Mouse (Mus musculus) adrenal gland, adult (tissue): Measurements from ENCODE around the gene Gm20388.

Experiments used
- DNase-seq, 2 experiments: peaks; one replicate each; pipeline ENCODE4 v3.0.0; 2022 to 2023; ENCODE audit warnings: low spot score in 1 of 2; ENCODE audit not compliant: inconsistent age in 2 of 2

Gm20388 gene

DNA sequence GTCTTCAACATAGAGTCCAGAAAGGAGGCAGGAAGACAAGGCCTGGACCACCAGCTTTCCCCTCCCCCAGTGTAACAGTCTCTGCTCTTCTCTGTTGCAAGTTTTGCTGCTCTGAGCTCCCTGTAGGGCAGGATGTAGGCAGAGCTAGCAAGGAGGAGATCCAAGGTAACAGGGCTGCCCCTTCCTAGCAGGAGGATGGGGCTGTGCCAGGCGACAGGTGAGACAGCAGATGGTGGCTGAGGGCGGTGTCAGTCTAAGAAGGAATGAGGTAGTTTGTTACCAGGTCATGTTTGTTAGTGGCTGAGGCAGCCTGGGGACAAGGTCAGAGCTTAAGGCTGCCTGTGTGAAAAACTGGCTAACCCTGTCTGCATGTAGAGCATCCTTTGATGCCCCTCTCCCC lies 1789.3 kb downstream of the Gm20388 start:
- no peak for DNase-seq

DNA sequence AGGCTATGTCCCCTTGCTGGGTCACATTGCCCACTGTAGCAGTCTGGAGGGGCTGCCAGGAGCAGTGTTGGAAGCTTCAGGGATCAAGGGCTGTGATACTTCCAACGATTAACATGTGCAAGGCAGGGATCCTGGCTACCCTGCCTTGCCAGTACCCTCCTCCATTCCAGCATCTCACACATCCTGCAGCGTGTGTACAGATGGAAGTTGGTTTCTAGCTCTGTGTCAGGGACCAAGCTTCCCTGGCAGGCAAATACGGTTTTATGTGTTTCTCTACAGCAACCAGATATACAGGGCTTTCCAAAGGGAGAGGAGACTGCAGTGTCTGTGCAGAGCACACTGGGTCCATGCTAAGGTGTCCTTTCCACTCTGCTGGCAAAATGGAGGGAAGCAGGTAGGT lies 1794.5 kb downstream of the Gm20388 start:
- no peak for DNase-seq

GRCm38 (mm10) chr8:121706956-121707355 lies 1796.3 kb downstream of the Gm20388 start:
- no peak for DNase-seq

DNA sequence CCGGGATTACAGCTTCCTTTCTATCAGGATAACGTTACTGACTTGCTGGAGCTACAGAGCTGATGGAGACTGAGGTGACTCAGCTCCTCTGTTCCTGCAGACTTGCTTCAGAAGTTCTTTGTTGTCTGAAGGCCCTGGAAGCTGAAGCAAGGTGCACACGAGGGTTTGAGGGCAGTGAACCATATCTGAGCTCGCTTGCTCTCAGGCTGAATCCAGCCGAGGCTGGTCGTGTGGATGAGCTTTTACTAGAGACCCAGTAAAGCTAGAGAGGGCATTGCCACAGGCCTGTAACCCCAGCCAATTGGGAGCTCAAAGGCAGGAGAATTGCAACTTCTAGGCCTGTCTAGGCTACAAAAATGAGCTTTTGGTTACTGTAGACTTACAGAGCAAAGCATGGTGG lies 1797.8 kb downstream of the Gm20388 start:
- no peak for DNase-seq

GRCm38 (mm10) chr8:121717502-121717901 lies 1806.9 kb downstream of the Gm20388 start:
- DNase-seq, result no peak

DNA sequence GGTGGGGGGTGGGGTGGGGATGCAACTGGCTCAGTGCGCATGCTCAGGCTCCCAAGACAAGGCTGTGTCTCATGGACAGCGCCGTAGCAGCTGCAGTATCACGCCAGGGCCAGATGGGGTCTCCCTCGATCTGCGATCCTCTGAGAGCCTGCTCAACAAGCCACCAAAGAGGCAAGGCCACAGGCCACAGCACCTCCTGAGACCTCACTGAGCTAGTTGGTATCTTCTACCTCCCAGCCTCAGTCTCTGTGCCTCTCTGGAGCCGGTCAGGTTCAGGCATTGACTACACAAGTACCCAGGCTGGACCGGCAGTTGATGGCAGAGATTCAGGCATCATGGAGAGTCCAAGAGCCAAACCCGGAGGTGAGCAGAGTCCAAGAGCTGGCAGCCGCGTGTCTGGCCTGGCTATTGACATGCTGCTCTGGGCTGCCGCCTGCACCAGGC lies 1807.4 kb downstream of the Gm20388 start:
- DNase-seq, result peak; percentile 83 to 93

DNA sequence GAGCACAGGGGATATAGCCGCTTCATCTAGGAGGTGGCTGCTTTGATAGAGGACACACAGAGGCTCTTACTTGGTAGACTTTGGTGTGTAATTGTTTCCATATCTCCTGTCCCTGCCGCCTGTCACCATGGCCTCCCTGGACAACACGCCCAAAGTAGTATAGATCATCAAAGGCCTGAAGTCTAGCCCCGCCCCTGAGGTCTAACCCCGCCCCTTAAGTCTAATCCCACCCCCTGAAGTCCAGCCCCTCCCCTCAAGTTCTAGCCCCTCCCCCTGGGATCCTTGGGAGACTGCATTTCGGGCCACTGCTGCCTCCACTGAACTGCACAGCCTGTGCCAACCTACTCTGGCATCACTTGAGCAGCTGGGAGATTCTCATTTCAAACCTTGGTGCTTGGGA lies 1808.3 kb downstream of the Gm20388 start:
- no peak for DNase-seq

GRCm38 (mm10) chr8:121721072-121721471 lies 1810.4 kb downstream of the Gm20388 start:
- no peak for DNase-seq

DNA sequence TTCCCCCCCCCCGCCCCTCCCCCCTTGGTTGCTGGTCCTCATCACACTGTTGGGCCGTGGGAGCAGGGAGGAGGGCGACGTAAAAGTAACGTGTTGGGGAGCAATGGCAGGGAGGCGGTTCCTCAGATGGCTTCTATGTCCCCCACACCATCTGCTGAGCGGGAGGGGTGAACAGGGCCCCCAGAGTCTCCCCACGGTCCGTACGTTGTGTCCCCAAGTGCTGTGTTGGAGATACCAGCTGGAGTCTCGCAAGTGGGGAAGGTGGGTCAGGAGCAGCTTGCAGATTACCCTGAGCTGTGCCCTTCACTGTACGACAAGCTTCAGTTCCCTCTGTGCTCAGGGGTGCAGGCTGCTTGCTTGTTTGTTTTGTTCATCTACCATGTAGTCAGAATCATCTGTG lies 1813.2 kb downstream of the Gm20388 start:
- DNase-seq, result no peak

DNA sequence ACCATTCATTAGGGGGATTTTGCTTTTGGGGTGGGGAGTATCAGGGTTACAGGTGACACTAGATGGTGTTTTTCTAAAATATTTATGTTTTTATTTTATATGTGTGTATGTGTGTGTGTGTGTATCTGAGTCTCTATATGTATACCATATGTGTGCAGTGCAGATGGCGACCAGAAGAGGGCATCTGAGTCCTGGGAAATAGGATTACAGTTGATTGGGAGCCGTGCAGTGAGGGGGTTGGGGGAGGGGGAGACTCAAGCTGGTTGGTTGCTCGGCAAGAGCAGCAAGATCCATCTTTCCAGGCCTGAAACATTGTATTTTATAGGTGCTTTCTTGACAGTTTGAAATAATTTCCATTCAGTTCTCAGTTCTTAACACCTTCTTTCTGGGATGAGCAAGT lies 1816.5 kb downstream of the Gm20388 start:
- no peak for DNase-seq

GRCm38 (mm10) chr8:121729323-121729722 lies 1818.7 kb downstream of the Gm20388 start, which contains the start of gene Jph3:
Jph3 (plus strand) TSS chr8:121729623.
- no peak for DNase-seq

DNA sequence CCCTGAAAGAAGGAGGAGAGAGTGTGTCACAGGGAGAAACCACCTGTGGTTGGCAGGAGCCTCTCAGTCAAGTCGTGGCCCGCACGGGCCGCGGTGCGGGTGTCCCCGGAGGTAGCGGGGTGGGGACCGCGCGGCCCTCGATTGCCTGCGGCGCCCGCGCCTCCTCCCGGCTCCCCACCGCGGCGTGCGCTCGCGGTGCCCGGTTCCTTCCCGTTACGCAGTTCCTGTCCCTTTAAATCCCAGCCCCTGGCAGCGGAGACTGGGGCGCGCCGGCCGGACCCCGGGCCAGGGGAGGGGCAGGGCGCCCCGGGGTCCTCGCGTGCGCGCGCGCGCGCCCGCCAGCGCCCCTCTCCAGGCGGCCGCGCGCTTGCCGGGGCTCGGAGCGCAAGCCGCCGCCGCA lies 1819.1 kb downstream of the Gm20388 start:
- no peak for DNase-seq

DNA sequence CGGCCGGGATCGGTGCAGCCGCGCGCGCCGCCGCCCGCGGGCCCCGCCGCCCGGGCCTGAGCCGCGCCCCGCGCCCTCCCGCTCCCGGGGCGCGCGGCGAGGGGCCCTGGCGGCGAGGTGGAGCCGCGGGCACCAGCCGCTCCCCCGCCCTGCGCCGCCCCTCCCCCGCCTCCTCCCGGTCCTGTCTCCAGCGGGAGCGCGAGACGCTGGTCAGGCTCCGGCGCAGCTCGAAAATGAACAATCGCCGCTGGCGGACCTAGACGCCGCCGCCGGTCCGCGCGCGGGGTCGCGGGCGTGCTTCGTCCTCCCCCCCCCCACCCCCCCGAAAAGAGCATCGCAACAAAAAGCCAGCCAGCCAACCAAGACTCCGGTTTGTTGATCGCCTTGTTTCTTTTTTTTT lies 1819.5 kb downstream of the Gm20388 start:
- no peak for DNase-seq

DNA sequence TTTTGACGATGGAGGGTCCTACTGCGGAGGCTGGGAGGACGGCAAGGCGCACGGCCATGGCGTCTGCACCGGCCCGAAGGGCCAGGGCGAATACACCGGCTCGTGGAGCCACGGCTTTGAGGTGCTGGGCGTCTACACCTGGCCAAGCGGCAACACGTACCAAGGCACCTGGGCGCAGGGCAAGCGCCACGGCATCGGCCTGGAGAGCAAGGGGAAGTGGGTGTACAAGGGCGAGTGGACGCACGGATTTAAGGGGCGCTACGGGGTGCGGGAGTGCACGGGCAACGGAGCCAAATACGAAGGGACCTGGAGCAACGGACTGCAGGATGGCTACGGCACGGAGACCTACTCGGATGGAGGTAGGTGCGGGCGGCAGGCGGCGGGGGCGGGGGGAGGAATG lies 1820.0 kb downstream of the Gm20388 start:
- no peak for DNase-seq

DNA sequence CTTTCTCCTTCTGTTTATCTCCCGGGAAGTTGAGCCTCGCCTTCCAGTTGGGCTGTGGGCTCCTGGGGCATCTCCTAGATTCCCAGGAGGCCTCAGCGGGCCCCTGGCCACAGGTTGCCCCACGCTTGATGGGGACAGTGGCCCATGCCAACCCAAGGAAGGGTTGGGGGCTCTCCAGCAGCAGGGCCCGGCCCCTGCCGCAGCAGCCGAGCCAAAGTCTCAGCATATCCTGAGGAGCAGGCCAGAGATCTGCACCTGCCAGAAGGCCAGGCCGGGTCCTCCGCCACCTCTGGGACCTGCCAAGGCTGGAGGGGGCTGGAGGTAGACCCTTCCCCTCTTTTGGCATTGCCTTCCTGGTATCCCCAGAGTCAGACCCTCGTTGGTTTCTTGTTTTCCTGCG lies 1820.4 kb downstream of the Gm20388 start:
- peak in 1 of 2 experiments; percentile 21 for DNase-seq

DNA sequence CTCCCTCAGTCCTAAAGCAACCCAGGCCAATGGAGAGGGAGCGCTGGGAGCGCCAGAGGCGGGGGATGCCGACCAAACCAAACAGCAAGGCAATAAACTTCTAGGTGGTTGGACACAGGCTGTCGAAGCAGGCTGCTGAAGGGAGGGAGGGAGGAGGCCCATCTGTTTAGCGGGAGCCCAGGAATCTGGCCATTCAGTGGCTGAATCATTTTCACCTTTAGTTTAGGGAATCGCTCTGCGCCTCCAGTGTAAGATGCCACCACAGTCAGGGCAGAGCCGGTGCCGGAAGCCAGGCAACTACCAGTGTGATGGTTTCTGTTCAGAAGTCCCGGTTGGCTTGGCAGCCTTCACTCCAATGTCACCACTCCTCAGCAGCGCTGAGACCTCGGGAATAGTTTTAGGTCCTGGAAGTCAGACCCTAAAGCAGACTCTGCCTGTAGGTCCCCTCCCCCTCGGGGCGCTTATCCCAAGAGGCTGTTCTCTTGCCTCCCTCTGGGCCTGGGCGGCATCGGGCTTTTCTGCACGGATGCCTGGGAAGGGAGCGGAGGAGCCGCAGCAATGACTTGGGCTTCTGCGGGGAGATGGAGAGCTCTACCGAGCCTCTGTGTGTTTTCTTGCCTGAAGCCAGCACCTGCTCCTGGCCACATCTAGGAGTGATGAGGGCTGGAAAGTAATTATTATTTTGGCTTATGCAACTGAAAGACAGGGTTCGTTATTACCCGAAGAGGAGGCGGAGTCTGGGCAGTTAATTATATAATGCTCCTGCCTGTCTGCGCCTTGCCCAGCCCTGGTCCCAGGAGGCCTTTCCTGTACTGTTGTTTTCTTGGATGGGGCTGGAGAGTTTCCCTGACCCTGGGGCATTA lies 1821.1 kb downstream of the Gm20388 start:
- peak in 1 of 2 experiments; percentile 37 for DNase-seq

GRCm38 (mm10) chr8:121732334-121732665 lies 1821.7 kb downstream of the Gm20388 start:
- no peak for DNase-seq

GRCm38 (mm10) chr8:121734262-121734661 lies 1823.6 kb downstream of the Gm20388 start:
- no peak for DNase-seq

- peak; percentile 22 to 70 for DNase-seq
Observed at GRCm38 (mm10) chr8:121736236-121736635, 1825.6 kb downstream of the Gm20388 start.

DNA sequence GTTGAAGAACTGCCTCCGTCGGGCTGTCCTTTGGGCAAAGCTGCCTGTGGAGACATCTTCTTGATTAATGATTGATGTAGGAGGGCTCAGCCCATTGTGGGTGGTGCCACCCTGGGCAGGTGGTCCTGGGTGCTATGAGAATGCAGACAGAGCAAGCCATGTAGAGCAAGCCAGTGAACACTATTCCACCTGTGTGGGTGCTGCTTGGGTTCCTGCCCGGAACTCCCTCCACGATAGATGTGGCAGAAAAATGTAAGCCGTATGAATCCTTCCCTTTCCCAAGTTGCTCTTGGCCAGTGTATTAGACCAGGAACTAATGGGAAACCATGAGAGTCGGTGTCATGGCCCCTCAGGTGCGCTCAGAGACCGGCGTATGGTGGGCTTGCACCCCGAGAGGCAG lies 1830.1 kb downstream of the Gm20388 start:
- no peak for DNase-seq

- no peak for DNase-seq
Observed at GRCm38 (mm10) chr8:121749501-121749900, 1838.9 kb downstream of the Gm20388 start.

DNA sequence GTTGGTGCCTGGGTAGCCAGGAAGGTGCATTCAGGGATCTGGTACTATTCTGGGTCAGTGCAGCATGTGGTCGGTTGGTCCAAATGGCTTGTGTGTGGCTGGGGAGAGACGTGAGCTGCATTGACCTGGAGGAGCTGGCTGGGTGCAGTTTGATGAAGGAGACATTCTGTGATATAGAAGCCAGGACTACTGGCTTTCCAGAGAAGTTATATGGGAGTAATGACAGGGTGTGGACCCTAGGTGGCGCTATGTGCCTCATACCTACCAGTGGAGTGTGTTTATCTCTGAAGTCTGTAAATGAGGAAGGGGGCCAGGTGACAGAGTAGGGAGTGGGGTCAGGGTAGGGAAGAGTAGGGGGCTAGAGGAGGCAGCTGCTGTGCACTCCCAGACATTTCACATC lies 1839.9 kb downstream of the Gm20388 start:
- DNase-seq, result peak in 1 of 2 experiments; percentile 35

DNA sequence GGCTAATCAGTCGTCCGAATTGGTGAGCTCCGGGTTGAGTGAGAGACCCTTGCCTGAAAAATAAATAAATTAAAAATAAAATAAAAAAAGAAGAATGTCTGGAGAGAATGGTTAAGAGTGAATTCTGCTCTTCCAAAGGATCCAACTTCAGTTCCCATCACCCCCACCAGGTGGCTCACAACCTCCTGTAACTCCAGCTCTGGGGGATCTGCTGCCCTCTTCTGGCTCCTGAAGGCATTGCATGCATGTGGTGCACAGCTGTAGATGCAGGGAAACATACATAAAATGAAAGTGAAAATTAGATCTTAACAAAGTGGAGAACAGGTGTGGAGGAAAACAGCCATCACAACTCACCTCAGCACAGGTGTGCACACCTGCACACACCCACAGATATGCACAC lies 1840.8 kb downstream of the Gm20388 start:
- peak; percentile 57 to 85 for DNase-seq
